ENCODE assay signal across 8 mouse cellular contexts in the genomic region with DNA sequence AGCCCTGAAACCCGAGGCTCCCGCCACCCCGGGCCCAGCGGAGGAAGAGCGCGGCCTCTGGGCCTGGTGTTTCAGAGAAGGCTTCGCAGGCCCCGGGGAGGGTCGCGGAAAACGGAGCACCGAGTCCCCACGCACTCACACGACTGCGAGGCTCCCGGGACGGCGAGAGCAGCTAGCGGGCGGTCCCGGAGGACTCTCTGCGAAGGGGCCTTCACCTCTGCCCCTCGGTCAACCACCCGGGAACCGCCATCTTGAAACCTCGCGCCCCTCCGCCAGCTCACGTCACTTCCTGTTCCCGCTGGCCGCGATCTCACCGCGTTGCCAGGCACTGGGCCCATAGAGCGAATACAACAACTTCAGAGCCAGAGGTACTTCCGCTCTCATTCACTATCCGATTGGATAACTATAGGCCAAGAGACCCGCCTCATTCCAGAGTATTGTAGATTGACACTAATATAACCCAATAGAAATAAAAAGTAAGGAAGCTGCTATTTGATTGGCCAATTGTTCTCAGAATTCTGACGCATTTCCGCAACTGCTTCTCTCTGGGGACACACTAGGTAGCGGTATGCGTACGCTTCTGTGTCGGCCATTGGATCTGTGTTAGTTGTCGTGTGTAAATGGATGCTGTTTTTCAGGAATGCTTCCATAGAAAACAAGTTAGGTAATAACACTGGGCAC. TPM values are rescaled to one million over a fixed set of nuclear protein-coding genes. Genes with fewer than 3 reads are reported as not detected.
DNase-seq lines count a peak whose midpoint lies in the region; ATAC-seq and TF ChIP-seq lines count a peak whose summit lies in the region.

A gene (minus strand): TSS at position 353 of the 681 bp plus-strand sequence.

- WGBS in hindbrain, embryonic 13.5 days: under 1% methylated on average over 45 of the region's 45 CpGs

- CTCF ChIA-PET in Patski (lab: Charles Lee): no interaction called here

- H3K9ac ChIP-seq in hindbrain, embryonic 13.5 days: peak within 1 kb of the TSS; percentile 98

- POLR2A ChIA-PET in Patski (lab: Charles Lee): interaction anchor here (2.5 kb wide), 1 partner anchor 23 kb away, joined by 18 read pairs; a partner anchor contains a TSS

- DNase-seq in Patski (ENCODE audit: low read depth, low spot score): peak; percentile 89
- DNase-seq in cerebellum, postnatal 14 days: peak; percentile 97 to 98
- peak; percentile 94 to 95 for DNase-seq in frontal cortex, postnatal 14 days (ENCODE audit: low spot score in 2 of 2)
- peak; percentile 87 to 90 for DNase-seq in layer of hippocampus, postnatal 25 days (ENCODE audit: extremely low spot score in 1 of 2, low spot score in 1 of 2)
- peak; percentile 98 for DNase-seq in lung, postnatal 25 days (ENCODE audit: low spot score)
- DNase-seq in retina, embryonic 14.5 days (ENCODE audit: low spot score): peak; percentile 98
- DNase-seq in thymus, postnatal 4 days: peak; percentile 92

- peak within 1 kb of the TSS; percentile 68 for H3K4me2 ChIP-seq in hindbrain, embryonic 13.5 days

- peaks cover 17% of the 10 kb centered on the region for H3K36me3 ChIP-seq in hindbrain, embryonic 13.5 days

- H3K9me3 ChIP-seq in hindbrain, embryonic 13.5 days: no peaks in the 10 kb centered on the region

- no peak for TF ChIP-seq CTCF in Patski (IDR thresholded peaks at IDR 0.05)

- peak; percentile 100 for ATAC-seq in Patski
- peak; percentile 100 for ATAC-seq in hindbrain, embryonic 13.5 days (ENCODE audit: low FRiP score)

- peaks cover 15% of the 10 kb centered on the region for H3K4me1 ChIP-seq in hindbrain, embryonic 13.5 days (replicated peaks)

- peak within 1 kb of the TSS; percentile 92 for H3K27ac ChIP-seq in hindbrain, embryonic 13.5 days

- in situ Hi-C loops in Patski (cut with MboI; ENCODE audit: low pct_unique_long_range_greater_than_20kb): no loop called here

- H3K27me3 ChIP-seq in Patski: no peaks in the 10 kb centered on the region
- peaks cover 22% of the 10 kb centered on the region for H3K27me3 ChIP-seq in hindbrain, embryonic 13.5 days

- peak within 1 kb of the TSS; percentile 98 for H3K4me3 ChIP-seq in hindbrain, embryonic 13.5 days

RNA-seq across cellular contexts. Expression of the gene that starts here (rescaled TPM):
- 67.7 TPM for polyA plus RNA-seq in Patski (2021)
- polyA plus RNA-seq in hindbrain, embryonic 13.5 days (2015; fragmentation: Nextera tagmentation; extraction: Ambion mirVana): 80.1 and 82.5 TPM in 2 replicates
- total RNA-seq in layer of hippocampus, postnatal 25 days (2021): 100 to 1,000 TPM; 138 to 141 TPM

Comparison
In these comparisons a context has a peak if more than half of its experiments do, and no peak if none do; other contexts are left out.
1. Peak in every context shown above with its lines: DNase-seq, ATAC-seq, H3K4me3 ChIP-seq and H3K27ac ChIP-seq.